Mouse (Mus musculus): Measurements from ENCODE around the gene Aip.
A peak's percentile ranks its signal among the peaks of the same experiment; 100 is the strongest.

The Aip gene

GRCm38 (mm10) chr19:4125741-4126696, at the start of gene Aip:
Gene Aip (minus strand): TSS chr19:4125858.
- peak; percentile 97 to 100 for DNase-seq (ENCODE audit: low spot score in 2 of 2)

- DNase-seq (ENCODE audit: low spot score in 2 of 2): no peak
Observed at GRCm38 (mm10) chr19:4172925-4173324, 47.3 kb upstream of the Aip start.

- DNase-seq (ENCODE audit: low spot score in 2 of 2): peak in 1 of 2 experiments; percentile 27
Observed at GRCm38 (mm10) chr19:4171393-4172290, 46.0 kb upstream of the Aip start.

- no peak for DNase-seq (ENCODE audit: low spot score in 2 of 2)
Observed at GRCm38 (mm10) chr19:4170723-4171392, 45.2 kb upstream of the Aip start.

DNA sequence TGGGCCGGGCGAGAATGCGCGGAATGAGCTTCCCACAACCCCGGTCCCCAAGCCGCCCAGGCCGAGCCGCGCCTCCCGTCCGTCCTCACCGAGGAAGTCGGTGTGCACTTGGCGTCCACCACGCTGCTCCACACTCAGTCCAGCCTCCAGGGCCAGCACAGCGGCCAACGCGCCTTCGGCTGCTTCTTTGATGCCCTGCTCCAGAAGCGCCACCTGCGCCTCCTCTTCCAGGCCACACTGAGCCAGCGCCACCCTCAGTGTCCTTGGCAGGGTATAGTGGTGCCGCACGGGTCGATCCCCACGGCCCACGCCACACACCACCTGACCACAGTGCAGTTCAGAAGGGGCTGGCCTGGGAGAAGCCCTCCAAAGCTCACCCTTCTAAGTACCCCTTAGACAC, 44.2 kb upstream of the Aip start:
- DNase-seq (ENCODE audit: low spot score in 2 of 2): no peak

GRCm38 (mm10) chr19:4169378-4169784, 43.7 kb upstream of the Aip start:
- peak; percentile 99 for DNase-seq (ENCODE audit: low spot score in 2 of 2)

DNA sequence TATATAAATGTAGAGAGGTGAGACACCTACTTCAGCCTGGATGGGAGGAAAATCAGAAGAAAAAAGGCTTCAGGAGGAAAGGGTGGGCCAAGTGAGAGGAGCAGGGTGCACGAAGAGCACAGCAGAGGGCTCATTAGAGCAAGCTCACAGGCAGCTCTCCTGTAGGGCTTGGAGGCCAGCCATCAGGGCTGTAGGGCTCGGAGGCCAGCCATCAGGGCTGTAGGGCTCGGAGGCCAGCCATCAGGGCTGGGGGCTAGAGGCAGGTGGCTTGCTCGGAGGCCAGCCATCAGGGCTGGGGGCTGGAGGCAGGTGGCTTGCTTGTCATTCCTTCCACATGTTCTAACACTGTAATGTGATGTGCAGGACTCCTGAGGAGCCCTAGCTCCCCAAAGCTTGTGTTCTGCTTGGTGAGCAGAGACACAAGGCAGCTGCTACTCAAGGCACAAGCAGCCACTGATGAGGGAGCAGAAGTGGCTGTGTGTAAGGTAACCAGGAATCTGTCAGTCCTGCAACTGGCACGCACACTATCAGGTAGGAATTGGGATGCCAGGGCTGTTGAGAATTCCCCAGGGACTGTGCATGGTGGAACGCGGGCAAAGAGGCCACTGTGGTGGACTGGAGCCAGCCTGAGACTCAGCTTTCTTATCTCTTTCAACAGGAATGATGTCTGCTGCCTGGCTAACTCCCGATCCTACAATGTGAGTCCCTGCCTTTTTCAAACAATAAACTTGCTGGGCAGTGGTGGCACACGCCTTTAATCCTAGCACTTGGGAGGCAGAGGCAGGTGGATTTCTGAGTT, 41.2 kb upstream of the Aip start:
- DNase-seq (ENCODE audit: low spot score in 2 of 2): no peak

- DNase-seq (ENCODE audit: low spot score in 2 of 2): no peak
Observed at GRCm38 (mm10) chr19:4164721-4165120, 39.1 kb upstream of the Aip start.

DNA sequence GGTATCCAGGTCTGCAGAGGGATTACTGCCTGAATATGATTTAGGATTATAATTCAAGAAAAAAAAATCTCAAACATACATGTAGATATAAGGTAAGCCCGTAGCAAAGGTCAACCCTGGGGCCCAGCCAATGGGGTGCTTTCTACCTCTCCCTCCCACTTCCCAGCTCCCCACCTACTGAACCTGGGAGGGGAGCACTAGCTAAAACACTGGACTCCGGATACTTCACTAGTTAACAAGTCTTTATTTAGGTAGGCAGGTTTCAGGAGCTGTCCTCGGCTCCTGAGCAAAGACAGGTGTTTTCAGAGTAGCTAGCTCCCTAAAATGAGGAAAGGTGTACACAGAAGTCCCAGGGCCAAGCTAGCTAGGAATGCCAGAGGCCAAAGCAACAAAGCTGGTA, 38.4 kb upstream of the Aip start:
- DNase-seq (ENCODE audit: low spot score in 2 of 2): no peak

GRCm38 (mm10) chr19:4163543-4163887, 37.9 kb upstream of the Aip start:
- no peak for DNase-seq (ENCODE audit: low spot score in 2 of 2)

DNA sequence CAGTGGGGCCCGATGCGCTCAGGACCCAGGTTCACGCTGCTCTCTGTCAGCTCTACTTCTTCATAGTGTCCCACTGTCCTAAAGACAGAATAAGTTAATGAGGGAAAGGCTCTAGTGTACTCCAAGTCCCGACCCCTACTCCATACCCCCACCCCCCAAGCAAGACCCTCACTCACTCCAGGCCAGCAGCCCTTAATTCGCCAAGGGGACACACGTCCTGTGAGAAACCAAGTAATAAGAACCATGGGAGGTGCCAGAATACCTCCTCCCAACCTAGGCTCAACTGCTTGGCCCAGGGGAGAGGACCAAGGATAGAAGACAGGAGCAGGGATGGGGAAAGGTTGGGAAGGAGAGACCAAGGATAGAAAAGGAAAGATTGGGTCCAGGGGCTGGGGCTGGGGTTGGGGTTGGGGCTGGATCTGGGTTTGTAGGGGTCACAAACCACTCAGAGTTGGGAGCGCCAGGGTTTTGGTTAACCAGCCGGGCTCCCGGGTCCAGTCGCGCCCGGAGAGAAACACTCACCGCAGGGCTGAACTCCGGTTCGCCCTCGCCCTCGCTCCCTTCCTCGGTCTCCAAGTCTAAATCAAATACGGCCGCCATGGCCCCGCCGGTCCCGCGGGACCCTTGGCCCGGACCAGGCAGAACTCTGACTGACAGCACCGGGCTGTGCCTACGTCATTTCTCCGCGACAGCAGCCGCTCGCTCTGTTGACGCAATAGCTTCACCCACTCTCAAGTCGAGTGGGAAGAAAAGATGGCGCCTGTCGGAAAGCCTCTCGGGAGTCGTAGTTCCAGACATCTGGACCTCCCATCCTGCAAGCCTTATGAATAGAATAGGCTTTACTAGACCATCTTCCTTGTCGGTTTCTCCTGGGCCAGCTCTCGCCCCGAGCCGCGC, 37.2 kb upstream of the Aip start, which contains the start of gene Rps6kb2:
Gene Rps6kb2 (minus strand): TSS at position 709 of the 897 bp plus-strand sequence.
- peak; percentile 95 to 97 for DNase-seq (ENCODE audit: low spot score in 2 of 2)

DNA sequence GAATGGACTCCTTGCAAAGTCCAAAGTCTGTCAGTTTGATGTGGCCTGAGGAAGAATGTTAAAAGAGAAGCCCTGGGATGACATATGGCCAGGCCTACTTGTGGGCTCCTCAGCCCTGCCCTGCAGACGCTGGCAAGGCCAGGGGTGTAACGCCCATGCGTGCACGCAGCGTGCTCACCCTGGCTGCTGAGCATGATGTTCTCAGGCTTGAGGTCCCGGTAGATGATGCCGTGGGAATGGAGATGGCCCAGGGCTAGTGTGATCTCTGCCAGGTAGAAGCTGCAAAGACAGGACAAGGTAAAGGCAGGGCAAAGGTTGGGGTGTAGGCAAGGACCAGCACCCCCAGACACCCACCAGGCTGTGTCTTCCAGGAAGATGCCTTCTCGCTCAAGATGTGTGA, 33.4 kb upstream of the Aip start:
- DNase-seq (ENCODE audit: low spot score in 2 of 2): no peak

GRCm38 (mm10) chr19:4156771-4157170, 31.1 kb upstream of the Aip start:
- no peak for DNase-seq (ENCODE audit: low spot score in 2 of 2)

- no peak for DNase-seq (ENCODE audit: low spot score in 2 of 2)
Observed at GRCm38 (mm10) chr19:4156073-4156579, 30.5 kb upstream of the Aip start.

- DNase-seq (ENCODE audit: low spot score in 2 of 2): peak; percentile 31 to 58
Observed at GRCm38 (mm10) chr19:4155223-4156072, 29.8 kb upstream of the Aip start.

DNA sequence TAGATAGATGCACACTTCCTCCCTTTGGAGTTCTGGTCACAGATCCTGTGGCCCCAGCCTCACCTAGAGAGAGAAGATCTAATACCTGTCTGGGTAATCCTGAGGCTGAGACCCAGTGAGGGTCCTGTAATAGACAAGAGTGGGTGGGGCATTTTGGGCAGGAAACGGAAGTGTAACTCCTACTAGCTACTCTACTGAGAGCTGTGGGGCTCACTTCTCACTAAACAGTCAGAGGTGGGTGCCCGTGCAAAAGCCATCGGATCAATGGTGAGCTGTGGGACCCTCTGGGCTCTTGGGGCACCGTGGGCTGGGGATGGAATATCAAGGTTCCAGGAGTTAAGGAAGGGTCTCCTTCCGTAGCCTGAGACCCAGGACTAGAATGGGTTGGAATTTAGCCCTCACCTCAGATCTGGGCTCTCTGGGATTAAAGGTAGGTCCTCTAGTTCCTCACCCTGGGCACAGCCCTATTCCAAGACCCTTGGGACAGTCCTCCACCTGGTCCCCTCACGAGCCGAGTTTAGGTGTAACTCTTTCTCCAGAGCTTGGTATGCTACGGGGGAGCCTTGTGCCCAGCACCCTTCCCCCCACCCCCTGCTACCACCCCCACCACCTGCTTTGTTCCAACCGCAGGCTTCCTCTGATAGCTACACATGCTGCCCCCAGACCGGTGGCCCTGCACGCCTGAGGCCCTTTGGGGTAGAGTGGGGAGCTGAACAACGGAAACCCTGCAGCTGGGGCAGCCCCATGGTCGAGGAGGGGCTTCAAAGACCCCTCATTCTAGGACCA, 29.0 kb upstream of the Aip start:
- peak in 1 of 2 experiments; percentile 73 for DNase-seq (ENCODE audit: low spot score in 2 of 2)

- DNase-seq (ENCODE audit: low spot score in 2 of 2): no peak
Observed at GRCm38 (mm10) chr19:4153232-4153654, 27.6 kb upstream of the Aip start, which contains the start of gene Ptprcap. Gene Ptprcap (plus strand): TSS chr19:4153604.
